Mouse (Mus musculus): Measurements from ENCODE around the gene Mylk3.

Mylk3 gene

DNA sequence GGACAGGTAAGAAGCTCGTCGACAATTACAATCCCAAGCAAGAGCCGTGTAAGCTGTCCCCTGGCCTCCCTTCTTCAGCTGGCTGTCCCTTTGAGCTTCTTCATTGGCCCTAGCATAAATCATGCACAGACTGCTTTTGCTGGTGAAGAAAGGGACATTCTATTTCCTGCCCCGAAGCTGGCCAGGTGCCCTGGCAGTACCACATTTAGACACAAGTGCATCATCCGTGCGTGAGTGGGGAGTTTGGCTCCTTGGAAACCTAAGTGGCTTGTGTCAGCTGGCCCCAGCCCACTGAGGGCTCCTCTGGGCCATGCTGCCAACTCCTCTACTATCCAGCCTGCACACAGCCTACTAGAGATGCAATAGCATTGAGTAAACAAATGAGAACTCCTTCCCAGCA is at the start of gene Mylk3:
Gene Mylk3, minus strand, starts transcription at position 141 of the 400 bp plus-strand sequence.
- DNase-seq = peak; percentile 74 to 77

DNA sequence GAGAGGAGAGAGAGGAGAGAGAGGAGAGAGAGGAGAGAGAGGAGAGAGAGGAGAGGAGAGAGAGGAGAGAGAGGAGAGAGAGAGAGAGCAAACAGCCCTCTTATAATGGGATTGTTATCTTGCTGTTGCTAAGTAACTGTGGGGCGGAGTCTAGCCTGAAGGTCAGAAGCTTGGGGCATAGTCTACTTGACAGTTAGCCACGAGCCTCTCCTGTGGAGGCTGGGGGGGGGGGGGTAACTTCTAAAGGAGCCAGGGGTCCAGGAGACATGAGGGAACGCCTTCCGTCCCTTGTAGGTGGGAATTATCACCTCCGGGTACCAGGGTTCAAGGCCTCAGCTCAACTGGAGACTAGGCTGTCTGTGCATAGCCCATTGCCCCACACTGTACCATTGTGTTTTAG is 49.6 kb upstream of the Mylk3 start:
- no peak for DNase-seq

DNA sequence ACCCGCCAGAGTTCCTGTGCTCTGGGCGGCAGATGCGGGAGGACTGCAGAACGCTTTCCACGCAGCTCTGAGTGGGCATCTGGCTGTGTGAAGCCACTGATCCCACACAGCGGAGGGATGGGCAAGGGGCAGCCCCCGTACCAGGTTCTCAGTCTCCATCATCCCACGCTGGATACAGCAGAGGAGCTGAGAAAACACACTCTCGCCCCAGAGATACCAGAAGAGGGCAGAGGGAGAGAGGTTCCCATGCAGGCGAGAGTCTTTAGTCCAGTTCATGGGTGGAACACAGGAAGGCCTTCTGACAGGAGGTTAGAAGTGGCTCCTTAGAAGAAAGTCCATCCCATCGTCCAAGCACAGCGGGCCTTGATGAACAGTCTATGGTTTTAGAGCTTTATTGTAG is 48.7 kb upstream of the Mylk3 start:
- no peak for DNase-seq

DNA sequence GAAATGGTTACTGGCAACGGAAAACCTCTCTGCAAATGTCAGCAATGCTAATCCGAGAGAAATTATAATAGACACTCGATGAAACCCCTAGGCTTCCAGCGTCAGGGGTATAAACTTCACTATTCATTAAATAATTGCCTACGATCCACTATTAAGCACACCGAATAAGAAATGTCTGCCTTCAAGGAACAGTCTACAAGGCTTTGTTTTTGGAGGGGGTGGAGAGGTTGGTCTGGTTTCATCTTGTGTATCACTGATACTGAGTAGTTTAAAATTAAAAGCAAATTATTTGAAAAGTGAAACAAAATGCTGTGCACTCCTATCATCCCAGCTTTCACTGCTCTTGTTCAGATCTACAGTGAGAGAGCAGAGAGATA is 46.9 kb upstream of the Mylk3 start:
- DNase-seq = no peak

GRCm38 (mm10) chr8:85432168-85433016 is 46.2 kb upstream of the Mylk3 start, which contains the start of gene 4921524J17Rik:
4921524J17Rik (minus strand) TSS chr8:85432833.
- peak; percentile 98 to 99 for DNase-seq

DNA sequence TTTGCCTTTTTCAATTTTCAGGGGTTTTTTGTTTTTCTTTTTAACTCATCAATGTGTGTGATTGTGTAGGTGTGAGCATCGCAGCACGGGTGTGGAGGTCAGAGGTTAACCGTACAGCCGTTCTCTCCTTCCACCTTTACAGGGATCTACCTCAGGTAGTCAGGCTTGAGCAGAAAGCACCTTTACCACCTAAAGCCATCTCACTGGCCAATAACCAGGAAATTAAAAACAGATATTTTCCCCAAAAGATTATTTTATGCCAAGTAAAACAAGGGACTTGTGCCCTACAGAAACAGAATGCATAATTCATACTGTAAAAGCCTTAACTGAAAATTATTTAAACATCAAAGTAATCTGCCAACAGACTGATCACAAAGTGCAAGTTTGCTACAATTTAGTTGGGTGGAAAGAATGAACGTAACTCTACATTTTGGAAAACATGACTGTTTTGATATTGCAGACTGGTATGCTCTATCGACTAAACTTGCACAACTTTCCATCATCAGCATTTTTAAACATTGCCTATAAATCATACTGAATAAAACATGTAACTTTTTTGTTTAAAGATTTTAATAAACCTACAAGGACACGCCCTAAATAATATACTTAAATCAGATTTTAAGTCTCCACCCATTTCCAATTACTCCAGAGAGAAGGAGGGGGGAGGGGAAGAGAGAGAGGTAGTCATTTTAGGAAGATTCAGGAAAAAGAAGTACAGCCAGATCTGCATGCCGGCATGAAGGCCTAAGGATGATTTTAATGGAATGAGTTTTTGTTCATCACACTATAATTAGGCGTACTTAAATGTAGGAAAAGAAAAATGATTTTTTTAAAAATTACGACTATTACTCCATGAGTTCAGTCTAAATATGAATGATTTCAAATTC is 45.4 kb upstream of the Mylk3 start:
- DNase-seq = peak in 1 of 2 experiments; percentile 57

DNA sequence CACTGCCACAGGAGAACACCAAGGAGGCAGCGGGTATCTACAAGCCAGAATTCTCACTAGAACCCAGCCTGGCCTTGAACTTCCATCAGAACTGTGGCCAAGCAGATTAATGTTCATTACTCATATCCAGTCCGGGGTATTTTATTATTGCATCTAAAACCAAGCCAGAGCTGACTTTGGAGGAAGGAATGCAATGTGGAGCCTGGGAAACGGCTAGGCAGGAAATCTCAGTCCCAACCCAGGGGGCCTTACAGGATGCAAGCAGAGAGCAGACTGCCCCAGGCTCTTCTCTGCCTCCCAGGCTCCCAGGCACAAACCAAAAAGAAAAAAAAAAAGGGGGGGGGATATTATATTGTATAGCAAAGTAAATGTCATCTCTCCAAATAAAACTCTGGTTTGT is 44.7 kb upstream of the Mylk3 start:
- peak in 1 of 2 experiments; percentile 21 for DNase-seq

DNA sequence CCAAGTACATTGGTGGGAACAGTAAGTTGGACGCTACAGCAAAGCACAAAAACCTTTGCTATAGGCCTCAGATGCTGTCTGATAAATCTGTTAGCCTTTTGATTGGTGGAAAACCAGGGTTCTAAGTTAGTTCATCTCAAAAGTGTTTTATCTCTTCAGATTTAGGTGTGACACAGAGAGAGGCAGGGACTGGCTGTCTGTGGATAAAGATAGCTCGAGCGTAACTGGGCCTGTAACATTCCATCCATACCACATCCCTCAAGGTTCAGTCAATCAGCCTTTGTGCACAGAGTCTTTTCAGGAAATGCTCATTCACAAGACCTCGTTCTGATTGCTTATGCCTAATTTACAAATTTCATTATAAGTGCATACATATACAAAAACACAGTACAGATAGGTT is 43.1 kb upstream of the Mylk3 start:
- no peak for DNase-seq

- no peak for DNase-seq
Measured at GRCm38 (mm10) chr8:85427026-85427425, 40.9 kb upstream of the Mylk3 start.

DNA sequence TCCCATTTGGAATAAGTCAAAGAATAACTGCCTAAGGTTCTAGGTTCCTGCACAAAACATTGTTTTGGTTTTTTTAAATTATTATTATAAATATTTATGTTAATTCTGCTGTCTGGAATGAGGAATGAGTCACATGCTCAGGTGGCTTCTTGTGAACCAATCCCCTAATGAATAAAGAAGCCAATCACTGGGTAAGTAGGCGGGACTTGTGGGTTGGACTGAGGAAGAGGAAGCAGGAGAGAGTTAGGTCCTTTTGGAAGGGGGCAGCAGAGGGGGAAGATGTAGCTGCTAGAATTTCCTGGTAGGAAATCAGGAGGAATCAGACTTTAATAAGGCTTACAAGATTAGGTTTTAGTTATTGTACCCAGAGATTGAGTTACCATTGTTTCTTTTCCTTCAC is 35.2 kb upstream of the Mylk3 start:
- DNase-seq = no peak

GRCm38 (mm10) chr8:85408526-85408925 is 22.4 kb upstream of the Mylk3 start:
- DNase-seq = no peak

DNA sequence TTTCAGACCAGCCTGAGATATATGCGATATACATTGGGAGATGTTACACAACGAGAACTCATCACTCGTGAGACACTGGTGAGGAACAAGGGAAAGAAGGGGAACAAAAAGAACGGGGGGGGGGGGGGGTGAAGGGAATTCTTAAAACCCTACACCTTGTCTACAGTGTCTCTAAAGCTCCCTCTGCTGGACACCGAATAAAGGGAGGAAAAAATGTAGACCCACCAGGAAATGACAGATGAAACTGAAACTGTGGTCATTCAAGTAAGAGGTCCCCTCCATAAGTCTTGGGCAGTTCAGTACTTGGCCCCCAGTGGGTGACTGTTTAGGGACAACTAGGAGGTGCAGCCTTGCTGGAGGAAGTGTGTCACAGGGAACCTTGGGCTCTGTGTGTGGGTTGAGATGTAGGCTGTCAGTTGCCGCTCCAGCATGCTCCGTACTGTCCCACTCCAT is 21.9 kb upstream of the Mylk3 start:
- peak; percentile 52 to 70 for DNase-seq

GRCm38 (mm10) chr8:85405961-85406360 is 19.8 kb upstream of the Mylk3 start:
- DNase-seq = no peak

GRCm38 (mm10) chr8:85405418-85405817 is 19.3 kb upstream of the Mylk3 start:
- DNase-seq = no peak

- DNase-seq = no peak
Measured at GRCm38 (mm10) chr8:85398548-85398947, 12.4 kb upstream of the Mylk3 start.

- peak; percentile 55 to 56 for DNase-seq
Measured at GRCm38 (mm10) chr8:85397508-85397907, 11.4 kb upstream of the Mylk3 start.

- no peak for DNase-seq
Measured at GRCm38 (mm10) chr8:85396432-85397079, 10.4 kb upstream of the Mylk3 start.

GRCm38 (mm10) chr8:85395681-85396431 is 9.7 kb upstream of the Mylk3 start:
- DNase-seq = no peak

- no peak for DNase-seq
Measured at GRCm38 (mm10) chr8:85395017-85395416, 8.9 kb upstream of the Mylk3 start.

GRCm38 (mm10) chr8:85393199-85393598 is 7.1 kb upstream of the Mylk3 start:
- DNase-seq = no peak

DNA sequence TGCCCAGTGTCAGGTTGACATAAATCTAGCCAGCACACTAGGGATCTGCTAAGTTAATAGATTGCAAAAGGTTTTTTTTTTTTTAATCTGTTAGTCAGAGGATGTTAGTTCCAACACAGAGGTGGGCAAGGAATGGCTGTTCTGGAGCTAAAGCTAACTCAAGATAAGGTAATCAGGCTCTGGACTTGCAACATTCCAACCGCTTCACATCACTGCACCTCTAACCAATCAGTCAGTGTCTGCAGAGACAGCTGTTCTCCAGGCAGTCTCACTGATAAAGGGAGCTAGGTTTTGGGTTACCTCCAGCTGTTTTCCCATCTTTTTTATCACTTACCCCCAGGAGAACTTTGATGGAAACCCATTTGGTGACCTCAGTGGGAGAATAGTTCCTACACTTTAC is 5.3 kb upstream of the Mylk3 start:
- no peak for DNase-seq

GRCm38 (mm10) chr8:85381926-85382325 is 4.2 kb downstream of the Mylk3 start:
- peak in 1 of 2 experiments; percentile 7 for DNase-seq

Measured in cerebellum, postnatal 10 days (tissue).